Mouse (Mus musculus) intestine, embryonic 14.5 days (tissue): ENCODE measurements around the gene Neu1. TPM values are rescaled to one million over a fixed set of nuclear protein-coding genes. Genes with fewer than 3 reads are reported as not detected.
"Not testable (repeated sequence)": the region's sequence is repeated elsewhere in the genome, so short reads cannot be mapped to it uniquely, and the experiment has no call there.

Source experiments
- ATAC-seq: fragments of 200-750 bp; cut with Nextera tagmentation; replicated peaks from 2 replicates; pipeline ENCODE4 v1.8.0; 2017; ENCODE audit warnings: low read depth, moderate number of reproducible peaks, moderate TSS enrichment, moderate library complexity; ENCODE audit not compliant: low FRiP score, low TSS enrichment
- DNase-seq: peaks from one replicate; pipeline ENCODE4 v3.0.0-alpha.2; 2018; ENCODE audit warnings: low spot score
- H3K27ac ChIP-seq: fragments of 300-500 bp; sonication (generic); 2 replicates; pipeline ENCODE4 v1.5.1; 2014; ENCODE audit warnings: low read depth, mild to moderate bottlenecking, control low read depth
- H3K27me3 ChIP-seq: fragments of 300-500 bp; sonication (generic); replicated peaks from 2 replicates; pipeline ENCODE4 v1.6.1; 2014; ENCODE audit warnings: low read length, control low read depth; ENCODE audit not compliant: control insufficient read depth, insufficient read depth
- H3K36me3 ChIP-seq: fragments of 300-500 bp; sonication (generic); 2 replicates; pipeline ENCODE4 v1.6.1; 2014; ENCODE audit warnings: low read length, control low read depth; ENCODE audit not compliant: control insufficient read depth, insufficient read depth
- H3K4me1 ChIP-seq: fragments of 300-500 bp; sonication (generic); replicated peaks from 2 replicates; pipeline ENCODE4 v1.6.1; 2014; ENCODE audit warnings: low read length, control low read depth, mixed read lengths; ENCODE audit not compliant: control insufficient read depth, insufficient read depth
- H3K4me2 ChIP-seq: fragments of 300-500 bp; sonication (generic); 2 replicates; pipeline ENCODE4 v1.6.1; 2014; ENCODE audit warnings: low read length
- H3K4me3 ChIP-seq: fragments of 300-500 bp; sonication (generic); 2 replicates; pipeline ENCODE4 v1.5.1; 2014; ENCODE audit warnings: low read depth, low read length, control low read depth, mixed read lengths
- H3K9ac ChIP-seq: fragments of 300-500 bp; sonication (generic); 2 replicates; pipeline ENCODE4 v1.6.1; 2014; ENCODE audit warnings: mild to moderate bottlenecking, low read length
- H3K9me3 ChIP-seq: fragments of 300-500 bp; sonication (generic); 2 replicates; pipeline ENCODE4 v1.6.1; 2016; ENCODE audit warnings: low read length, control low read depth; ENCODE audit not compliant: control insufficient read depth
- WGBS: fragments of 180-500 bp; shearing (Covaris S2); extraction: QIAGEN DNeasy Blood & Tissue Kit; methylation state at CpG from one replicate; pipeline ENCODE4 v1.1.7; 2014; 5-methylcytosine and 5-hydroxymethylcytosine counted together
- polyA plus RNA-seq: library from polyadenylated mRNA; unstranded; fragments of >200 nt; fragmentation: Nextera tagmentation; extraction: Ambion mirVana; gene quantifications from 2 replicates; pipeline ENCODE4 v1.2.1, GENCODE M21; 2014

Neu1 gene
- polyA plus RNA-seq, 1 experiment from 2014 or later = 42.8 TPM

DNA sequence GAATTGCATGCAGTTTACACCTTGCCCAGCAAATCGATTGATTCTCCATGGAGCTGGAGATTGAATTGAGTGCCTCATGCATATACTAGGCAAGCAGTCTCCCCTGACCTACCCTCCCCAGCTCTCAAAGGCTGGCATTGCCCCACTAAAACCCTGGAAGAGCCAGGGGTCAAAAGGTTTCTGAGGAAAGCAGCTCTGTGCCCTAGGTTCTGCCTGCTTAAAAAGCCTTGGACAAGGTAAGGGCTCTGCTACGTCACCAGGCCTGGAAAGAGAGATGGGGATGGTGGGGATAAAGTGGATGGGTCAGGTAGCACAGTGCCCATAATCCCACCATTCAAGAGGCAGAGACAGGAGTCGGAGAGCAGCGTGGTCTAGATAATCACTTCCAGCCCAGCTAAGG is 23.8 kb downstream of the Neu1 start:
- DNase-seq (no peak), ATAC-seq (no peak)
- 79% methylated on average over 4 of the region's 4 CpGs for WGBS
- Histone ChIP-seq H3K27ac (no peak overlapping the region), H3K9ac (no peak overlapping the region), H3K9me3 (no peaks in the 10 kb centered on the region), H3K4me2 (no peak overlapping the region), H3K36me3 (peaks cover 17% of the 10 kb centered on the region), H3K4me1 (peaks cover 4% of the 10 kb centered on the region; the same call in 1 of the 2 replicates), H3K4me3 (no peak overlapping the region), H3K27me3 (no peaks in the 10 kb centered on the region; the same call in 1 of the 2 replicates)

DNA sequence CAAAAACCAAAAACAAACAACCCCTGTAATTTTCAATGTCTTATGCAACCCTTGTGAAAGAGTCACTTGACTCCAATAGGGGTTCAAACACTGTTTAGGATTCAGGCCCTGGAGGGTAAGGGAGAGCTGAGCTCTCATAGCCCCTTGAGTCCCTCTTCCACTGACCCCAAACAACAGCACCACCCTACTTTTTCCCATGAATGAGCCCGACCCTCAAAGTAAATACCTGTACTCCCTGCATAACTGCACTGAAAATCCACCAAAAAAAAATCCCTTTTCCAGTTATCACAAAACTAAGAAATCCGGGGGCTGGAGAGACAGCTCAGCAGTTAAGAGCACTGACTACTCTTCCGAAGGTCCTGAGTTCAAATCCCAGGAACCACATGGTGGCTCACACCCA is 24.8 kb downstream of the Neu1 start:
- peaks cover 6% of the 10 kb centered on the region for H3K36me3 ChIP-seq
- no peak for ATAC-seq
- no peak overlapping the region for H3K9ac ChIP-seq
- H3K4me1 ChIP-seq = peaks cover 7% of the 10 kb centered on the region
- H3K9me3 ChIP-seq = no peaks in the 10 kb centered on the region
- no peak overlapping the region for H3K4me3 ChIP-seq
- no peak overlapping the region for H3K4me2 ChIP-seq
- no peak for DNase-seq
- WGBS = 80% methylated on average over 3 of the region's 3 CpGs
- H3K27me3 ChIP-seq = no peaks in the 10 kb centered on the region; the same call in 1 of the 2 replicates
- H3K27ac ChIP-seq = no peak overlapping the region

DNA sequence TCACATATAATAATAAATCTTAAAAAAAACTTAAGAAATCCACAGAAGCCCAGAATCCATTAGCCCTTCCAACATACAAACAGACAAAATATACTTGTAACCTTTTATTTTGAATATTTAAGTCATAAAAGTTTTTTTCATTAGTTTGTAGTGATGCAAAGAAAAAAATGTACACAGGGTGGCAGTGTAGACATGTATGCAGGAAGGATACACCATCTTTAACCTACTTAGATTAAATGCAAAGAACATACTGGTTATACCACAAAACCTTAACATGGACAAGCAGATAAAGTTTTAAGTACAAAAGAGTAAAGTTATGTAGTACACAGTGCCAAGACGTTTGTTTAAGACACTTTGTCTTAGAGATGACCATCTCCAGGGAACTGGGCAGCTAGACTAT is 25.3 kb downstream of the Neu1 start:
- Histone ChIP-seq H3K27me3 (no peaks in the 10 kb centered on the region; the same call in 1 of the 2 replicates), H3K4me1 (peaks cover 5% of the 10 kb centered on the region), H3K9me3 (no peaks in the 10 kb centered on the region), H3K27ac (no peak overlapping the region), H3K36me3 (peaks cover 2% of the 10 kb centered on the region; the same call in 1 of the 2 replicates), H3K9ac (no peak overlapping the region), H3K4me3 (no peak overlapping the region), H3K4me2 (no peak overlapping the region)
- ATAC-seq (no peak), DNase-seq (no peak)
- WGBS = 38% methylated on average over 1 of the region's 1 CpGs

DNA sequence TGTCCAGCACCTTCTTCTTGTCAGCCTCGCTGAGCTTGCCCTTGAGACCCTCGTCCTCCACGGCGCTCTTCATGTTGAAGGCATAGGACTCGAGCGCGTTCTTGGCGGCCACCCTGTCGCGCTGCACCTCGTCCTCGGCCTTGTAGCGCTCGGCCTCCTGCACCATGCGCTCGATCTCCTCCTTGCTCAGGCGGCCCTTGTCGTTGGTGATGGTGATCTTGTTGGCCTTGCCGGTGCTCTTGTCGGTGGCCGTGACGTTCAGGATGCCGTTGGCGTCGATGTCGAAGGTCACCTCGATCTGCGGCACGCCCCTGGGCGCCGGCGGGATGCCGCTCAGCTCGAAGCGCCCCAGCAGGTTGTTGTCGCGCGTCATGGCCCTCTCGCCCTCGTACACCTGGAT is 26.2 kb downstream of the Neu1 start:
- not testable (repeated sequence) for H3K4me2 ChIP-seq

DNA sequence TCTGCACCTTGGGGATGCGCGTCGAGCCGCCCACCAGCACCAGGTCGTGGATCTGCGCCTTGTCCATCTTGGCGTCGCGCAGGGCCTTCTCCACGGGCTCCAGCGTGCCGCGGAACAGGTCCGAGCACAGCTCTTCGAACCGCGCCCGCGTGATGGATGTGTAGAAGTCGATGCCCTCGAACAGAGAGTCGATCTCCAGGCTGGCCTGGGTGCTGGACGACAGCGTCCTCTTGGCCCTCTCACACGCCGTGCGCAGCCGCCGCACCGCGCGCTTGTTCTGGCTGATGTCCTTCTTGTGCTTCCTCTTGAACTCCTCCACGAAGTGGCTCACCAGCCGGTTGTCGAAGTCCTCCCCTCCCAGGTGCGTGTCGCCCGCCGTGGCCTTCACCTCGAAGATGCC is 26.9 kb downstream of the Neu1 start:
- not testable (repeated sequence) for H3K9ac ChIP-seq, H3K4me1 ChIP-seq, DNase-seq, H3K36me3 ChIP-seq, H3K4me3 ChIP-seq, ATAC-seq, H3K27ac ChIP-seq, H3K9me3 ChIP-seq, H3K27me3 ChIP-seq, H3K4me2 ChIP-seq
- 23% methylated on average over 23 of the region's 40 CpGs for WGBS

More for the DNA sequence above, 26.2 kb downstream of the Neu1 start:
- 17% methylated on average over 16 of the region's 40 CpGs for WGBS
- H3K27ac ChIP-seq, H3K36me3 ChIP-seq, H3K9ac ChIP-seq, H3K4me1 ChIP-seq, H3K9me3 ChIP-seq, H3K4me3 ChIP-seq, ATAC-seq, H3K27me3 ChIP-seq, DNase-seq: not testable (repeated sequence)

DNA sequence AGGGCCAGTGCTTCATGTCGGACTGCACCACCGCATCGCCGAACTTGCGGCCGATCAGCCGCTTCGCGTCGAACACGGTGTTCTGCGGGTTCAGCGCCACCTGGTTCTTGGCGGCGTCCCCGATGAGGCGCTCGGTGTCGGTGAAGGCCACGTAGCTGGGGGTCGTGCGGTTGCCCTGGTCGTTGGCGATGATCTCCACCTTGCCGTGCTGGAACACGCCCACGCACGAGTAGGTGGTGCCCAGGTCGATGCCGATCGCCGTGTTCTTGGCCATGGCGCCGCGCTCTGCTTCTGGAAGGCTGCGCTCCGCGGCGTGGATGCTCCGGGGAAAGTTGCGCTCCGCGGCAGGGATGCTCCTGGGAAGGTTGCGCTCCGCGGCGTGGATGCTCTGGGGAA is 27.7 kb downstream of the Neu1 start:
- 4% methylated on average over 25 of the region's 47 CpGs for WGBS
- peak; percentile 30 for ATAC-seq
- H3K4me1 ChIP-seq, H3K27ac ChIP-seq, DNase-seq, H3K36me3 ChIP-seq, H3K9me3 ChIP-seq, H3K9ac ChIP-seq, H3K27me3 ChIP-seq: not testable (repeated sequence)
- peak overlapping the region; percentile 76 for H3K4me2 ChIP-seq
- H3K4me3 ChIP-seq = peak overlapping the region; percentile 50; the same call in 1 of the 2 replicates

DNA sequence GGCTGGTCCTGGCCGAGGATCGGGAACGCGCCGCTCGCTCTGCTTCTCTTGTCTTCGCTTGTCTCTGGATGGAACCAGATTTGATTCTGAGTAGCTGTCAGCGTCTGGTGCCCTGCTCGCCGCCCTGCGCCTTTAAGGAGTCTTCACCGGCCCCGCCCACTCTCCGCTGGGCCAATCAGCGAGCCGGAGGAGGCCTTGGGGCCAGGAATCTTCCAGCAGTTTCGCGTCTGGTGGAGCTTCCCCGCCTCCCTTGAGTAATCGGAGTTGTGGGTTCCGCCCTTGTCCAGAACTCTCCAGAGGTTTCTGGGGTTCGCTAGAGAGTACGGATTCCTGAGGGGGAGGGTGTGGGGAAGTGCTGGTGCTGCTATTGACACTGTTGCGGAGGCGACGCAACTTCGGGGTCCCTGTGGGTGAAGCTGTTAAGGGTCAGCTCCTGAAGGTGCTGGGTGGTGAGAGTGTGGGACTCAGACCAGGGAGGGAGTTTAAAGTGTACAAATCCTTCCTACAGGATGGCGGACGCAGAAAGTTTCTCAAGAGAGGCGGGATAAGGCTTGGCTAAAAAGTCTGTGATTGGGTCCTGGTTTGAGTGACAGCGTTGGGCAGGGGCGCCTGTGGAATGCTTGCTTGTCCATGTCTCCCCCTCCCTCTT is 28.2 kb downstream of the Neu1 start, which contains the start of gene Hspa1b:
Gene Hspa1b (minus strand): TSS at position 109 of the 649 bp plus-strand sequence.
- not testable (repeated sequence) for H3K4me1 ChIP-seq, H3K9me3 ChIP-seq, H3K27me3 ChIP-seq, H3K36me3 ChIP-seq
- Histone ChIP-seq H3K4me2 (peak within 1 kb of the TSS; percentile 76), H3K27ac (peak within 1 kb of the TSS; percentile 95), H3K4me3 (peak within 1 kb of the TSS; percentile 50), H3K9ac (peak within 1 kb of the TSS; percentile 54)
- ATAC-seq = peak; percentile 94
- under 1% methylated on average over 29 of the region's 32 CpGs for WGBS
- DNase-seq = peak; percentile 96

DNA sequence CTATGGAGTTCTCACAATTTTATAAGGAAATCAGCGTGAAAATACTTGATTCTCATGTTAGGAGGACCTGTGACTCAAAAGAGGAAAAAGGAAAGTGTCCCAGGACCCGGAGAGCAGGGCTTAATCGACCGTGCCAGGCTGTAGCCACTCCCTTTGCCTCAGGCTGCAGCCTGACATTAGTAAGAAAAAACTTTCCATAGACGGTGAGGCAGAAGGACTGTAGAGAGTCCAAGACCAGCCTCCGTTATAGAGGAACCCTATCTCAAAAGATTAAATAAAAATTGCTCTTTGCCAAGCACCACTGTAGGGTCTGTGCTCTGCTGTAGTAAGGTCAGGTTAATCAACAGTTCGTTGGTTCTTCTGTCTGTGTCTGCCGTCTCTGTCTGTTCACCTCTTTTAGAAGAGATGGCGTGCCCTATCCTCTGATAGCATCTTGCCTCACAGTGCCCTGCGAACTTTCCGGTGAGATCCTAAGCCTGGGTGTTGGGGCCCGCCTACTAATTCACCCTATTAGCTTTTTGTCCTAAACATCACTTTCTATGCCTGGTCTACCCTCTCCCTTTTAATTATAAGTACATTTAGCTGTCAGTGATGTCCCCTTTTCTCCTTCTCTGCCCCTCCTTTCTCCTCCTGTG is 28.9 kb downstream of the Neu1 start:
- Histone ChIP-seq H3K27ac (peak overlapping the region; percentile 95), H3K4me3 (peak overlapping the region; percentile 50), H3K27me3 (no peaks in the 10 kb centered on the region; the same call in 1 of the 2 replicates), H3K4me2 (peak overlapping the region; percentile 76), H3K9ac (peak overlapping the region; percentile 54), H3K4me1 (peaks cover 5% of the 10 kb centered on the region), H3K36me3 (no peaks in the 10 kb centered on the region), H3K9me3 (no peaks in the 10 kb centered on the region)
- 16% methylated on average over 12 of the region's 12 CpGs for WGBS
- DNase-seq (no peak), ATAC-seq (no peak; the same call in 1 of the 2 replicates)
